Mouse (Mus musculus): ENCODE data around the gene Gm49510.

Gene Gm49510

GRCm38 (mm10) chr15:78948152-78948725, 48.8 kb downstream of the Gm49510 start:
- DNase-seq: no peak

DNA sequence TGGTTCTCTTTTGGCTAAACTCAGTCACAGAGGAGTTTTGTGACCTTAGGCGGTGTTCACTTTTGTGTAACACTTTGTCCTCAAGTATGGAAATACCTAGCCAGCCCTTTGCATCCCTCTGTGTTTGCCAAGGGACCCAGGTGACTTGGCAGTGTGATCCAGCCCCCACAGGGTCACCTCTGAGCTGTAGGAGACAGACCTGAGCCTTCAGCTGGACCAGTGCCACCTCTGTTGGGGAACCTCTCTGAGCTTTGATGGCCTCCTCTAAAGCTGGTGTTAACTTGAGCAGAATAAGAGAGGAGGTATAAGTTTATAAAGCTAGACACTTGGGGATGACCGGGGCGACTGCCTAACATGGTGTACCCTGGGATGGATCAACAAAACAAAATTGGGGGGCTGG, 49.4 kb downstream of the Gm49510 start:
- no peak for DNase-seq

- DNase-seq: no peak
These were observed 56.2 kb downstream of the Gm49510 start for GRCm38 (mm10) chr15:78955663-78956062.

- DNase-seq: peak; percentile 35
These were observed 56.9 kb downstream of the Gm49510 start for GRCm38 (mm10) chr15:78956351-78956750.

GRCm38 (mm10) chr15:78957021-78957420, 57.6 kb downstream of the Gm49510 start:
- no peak for DNase-seq

DNA sequence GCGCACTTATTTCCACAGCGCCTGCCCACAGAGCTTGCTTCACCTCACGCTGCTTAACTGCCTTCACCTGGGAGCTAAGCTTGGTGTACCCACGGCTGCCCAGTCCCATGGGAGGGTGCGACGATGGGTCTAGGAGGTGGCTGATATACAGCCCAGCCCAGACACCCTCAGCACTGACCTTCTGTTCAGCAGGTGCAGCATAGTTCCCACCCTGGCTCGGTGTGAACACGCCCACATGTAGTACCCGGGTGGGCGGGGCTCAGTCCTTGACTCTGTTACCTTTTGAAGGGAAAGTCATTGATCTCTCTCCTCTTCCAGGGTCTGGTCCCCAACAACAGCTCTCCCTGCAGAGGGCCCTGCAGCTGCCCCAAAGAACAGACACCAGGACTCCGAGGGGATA, 60.1 kb downstream of the Gm49510 start:
- no peak for DNase-seq

GRCm38 (mm10) chr15:78960088-78960487, 60.6 kb downstream of the Gm49510 start:
- no peak for DNase-seq

DNA sequence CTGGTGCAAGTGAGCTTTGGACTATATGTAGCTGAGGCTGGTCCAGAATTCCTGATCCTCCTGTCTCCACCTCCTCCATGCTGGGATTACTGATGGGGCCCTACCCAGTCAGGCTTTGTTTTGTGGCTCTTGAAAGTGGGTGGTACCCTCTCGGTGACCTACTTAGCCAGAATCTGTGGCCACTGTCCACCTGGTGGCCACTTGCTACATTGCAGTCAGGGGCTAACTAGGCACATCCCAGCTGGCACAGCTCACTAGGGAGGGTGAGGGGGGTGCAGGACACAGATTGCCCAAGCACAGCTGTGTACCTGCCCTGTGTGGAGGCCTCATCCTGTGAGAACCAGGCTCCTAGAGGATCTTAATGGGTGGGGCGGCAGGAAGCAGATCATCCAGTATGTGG, 63.4 kb downstream of the Gm49510 start:
- DNase-seq: peak; percentile 69
